Mouse (Mus musculus) testis, adult 2 months (tissue): Measurements from ENCODE around the gene Kri1. TPM values are rescaled to one million over a fixed set of nuclear protein-coding genes. Genes with fewer than 3 reads are reported as not detected.
"Not testable (repeated sequence)": the region's sequence is repeated elsewhere in the genome, so short reads cannot be mapped to it uniquely, and the experiment has no call there.

Experiments used
- H3K27ac ChIP-seq: fragments of 200-500 bp; 2 replicates; pipeline ENCODE4 v1.5.1; 2012; ENCODE audit warnings: low read depth, low read length; ENCODE audit not compliant: control insufficient read depth, insufficient read depth
- H3K27me3 ChIP-seq: fragments of 200-500 bp; 2 replicates; pipeline ENCODE4 v1.6.1; 2012; ENCODE audit warnings: mild to moderate bottlenecking, low read length, moderate library complexity; ENCODE audit not compliant: control insufficient read depth, insufficient read depth
- H3K36me3 ChIP-seq: fragments of 200-500 bp; 2 replicates; pipeline ENCODE4 v1.6.1; 2012; ENCODE audit warnings: mild to moderate bottlenecking, low read length; ENCODE audit not compliant: control insufficient read depth, insufficient read depth
- H3K4me1 ChIP-seq: fragments of 200-500 bp; 2 replicates; pipeline ENCODE4 v1.6.1; 2012; ENCODE audit warnings: low read length; ENCODE audit not compliant: control insufficient read depth, insufficient read depth
- H3K4me3 ChIP-seq: fragments of 200-500 bp; 2 replicates; pipeline ENCODE4 v1.5.1; 2012; ENCODE audit warnings: low read depth, mild to moderate bottlenecking, low read length, moderate library complexity, mixed read lengths; ENCODE audit not compliant: control insufficient read depth
- CTCF ChIP-seq: fragments of 200-500 bp; IDR thresholded peaks from 2 replicates; pipeline ENCODE4 v1.5.1; 2012; ENCODE audit warnings: low read depth, mild to moderate bottlenecking, inconsistent platforms, low read length, moderate library complexity; ENCODE audit not compliant: control insufficient read depth, insufficient read depth, insufficient replicate concordance
- POLR2A ChIP-seq: fragments of 200-500 bp; IDR thresholded peaks from 2 replicates; pipeline ENCODE4 v1.6.1; 2012; ENCODE audit warnings: low read depth, mild to moderate bottlenecking, inconsistent platforms, low read length, moderate library complexity; ENCODE audit not compliant: control insufficient read depth
- polyA plus RNA-seq: library from polyadenylated mRNA; depleted of rRNA; stranded (reverse); fragments of >200 nt; gene quantifications from 2 replicates; pipeline ENCODE4 v1.2.3, GENCODE M21; 2012

Kri1 gene
- polyA plus RNA-seq, 1 experiment: 35.0 TPM

DNA sequence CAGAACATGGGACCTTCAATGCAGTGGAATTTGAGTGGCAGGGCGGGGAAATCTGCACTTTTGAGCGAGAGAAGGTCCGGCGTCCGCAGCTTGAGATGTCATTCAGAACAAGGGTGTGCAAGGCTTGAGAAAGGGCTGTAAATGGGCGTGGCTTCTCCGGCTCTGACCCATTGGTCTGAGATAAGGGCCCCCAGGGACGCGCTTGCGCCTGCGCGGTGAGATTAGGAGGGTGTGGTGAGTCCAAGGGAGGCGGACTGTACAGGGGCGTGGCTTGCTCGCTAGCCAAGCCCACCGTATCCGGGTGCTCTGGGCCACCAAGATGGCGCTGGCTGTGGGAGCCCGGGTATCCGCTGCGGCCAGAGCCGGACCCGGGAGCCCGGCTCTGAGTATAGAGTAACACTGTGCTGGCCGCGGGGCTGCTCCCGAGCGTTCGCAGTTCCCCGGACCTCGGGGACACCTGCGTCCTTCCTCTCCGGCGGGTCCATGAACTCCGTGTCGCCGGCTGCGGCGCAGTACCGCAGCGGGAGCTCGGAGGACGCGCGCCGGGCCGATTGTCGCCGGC, 22.7 kb downstream of the Kri1 start, which contains the start of gene Atg4d:
Atg4d (plus strand) TSS at position 294 of the 562 bp plus-strand sequence.
- H3K27ac ChIP-seq: peak within 1 kb of the TSS; percentile 47
- TF ChIP-seq CTCF: no peak
- peak; percentile 86 for TF ChIP-seq POLR2A
- H3K4me3 ChIP-seq: peak within 1 kb of the TSS; percentile 94
- no peaks in the 10 kb centered on the region for H3K27me3 ChIP-seq
- no peaks in the 10 kb centered on the region; the same call in 1 of the 2 replicates for H3K36me3 ChIP-seq
- H3K4me1 ChIP-seq: peaks cover 12% of the 10 kb centered on the region

DNA sequence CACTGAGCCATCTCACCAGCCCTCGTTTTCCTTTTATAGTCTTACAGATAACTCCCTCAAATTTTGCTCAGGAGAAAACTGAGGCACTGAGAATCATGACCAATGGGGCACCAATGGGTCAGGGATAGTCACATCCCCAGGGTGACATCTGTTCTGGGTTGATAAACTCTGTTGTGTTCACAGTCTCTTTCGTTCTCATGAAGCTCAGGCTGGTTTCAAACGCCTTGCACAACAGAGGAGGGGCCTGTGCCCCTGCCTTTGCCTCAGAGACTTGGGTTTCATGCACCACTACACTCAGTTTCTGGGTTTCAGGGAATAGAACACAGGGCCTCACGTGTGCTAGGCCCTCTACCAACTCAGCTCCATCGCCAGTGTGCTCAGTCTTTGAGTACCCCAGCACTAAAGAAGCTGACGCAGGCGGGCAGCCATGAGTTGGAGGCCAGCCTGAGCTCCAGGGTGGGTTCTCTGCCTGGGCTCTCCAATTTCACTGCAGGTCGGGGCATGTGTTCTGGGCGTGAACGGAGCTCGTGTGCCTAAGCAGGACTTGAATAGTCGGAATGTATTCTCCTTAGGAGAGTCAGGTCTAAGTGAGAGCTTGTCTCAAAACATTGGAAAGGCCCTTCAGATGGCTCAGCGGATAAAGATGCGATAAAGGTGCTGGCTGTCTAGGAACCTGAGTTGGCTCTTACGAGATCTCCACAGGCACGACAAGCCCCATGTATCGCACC, 23.3 kb downstream of the Kri1 start:
- TF ChIP-seq CTCF (no peak), POLR2A (no peak)
- Histone ChIP-seq H3K27me3 (no peaks in the 10 kb centered on the region), H3K27ac (peak overlapping the region; percentile 35; the same call in 1 of the 2 replicates), H3K4me1 (peaks cover 12% of the 10 kb centered on the region), H3K36me3 (no peaks in the 10 kb centered on the region; the same call in 1 of the 2 replicates), H3K4me3 (peak overlapping the region; percentile 94)

DNA sequence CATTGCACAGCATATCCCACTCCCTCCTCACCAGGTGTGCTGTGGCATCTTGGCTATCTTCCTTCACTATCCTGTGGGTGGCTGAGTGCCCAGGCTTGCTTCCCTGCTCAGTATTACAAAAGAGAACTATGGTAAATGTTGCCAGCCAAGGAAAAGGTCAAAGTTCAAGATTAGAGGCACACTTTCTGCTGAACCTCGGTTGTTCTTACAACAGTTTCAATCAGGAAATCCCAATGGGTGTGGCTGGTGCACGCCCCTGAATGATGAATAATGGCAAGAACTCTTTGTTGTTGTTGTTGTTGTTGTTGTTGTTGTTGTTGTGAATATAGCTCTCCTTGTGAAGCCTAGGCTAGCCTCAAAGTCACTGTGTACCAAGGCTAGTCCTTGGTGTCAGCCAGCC, 25.9 kb downstream of the Kri1 start:
- Histone ChIP-seq H3K27me3 (no peaks in the 10 kb centered on the region), H3K27ac (no peak overlapping the region), H3K4me1 (peaks cover 12% of the 10 kb centered on the region), H3K36me3 (no peaks in the 10 kb centered on the region), H3K4me3 (no peak overlapping the region)
- TF ChIP-seq POLR2A: no peak
- no peak for TF ChIP-seq CTCF

DNA sequence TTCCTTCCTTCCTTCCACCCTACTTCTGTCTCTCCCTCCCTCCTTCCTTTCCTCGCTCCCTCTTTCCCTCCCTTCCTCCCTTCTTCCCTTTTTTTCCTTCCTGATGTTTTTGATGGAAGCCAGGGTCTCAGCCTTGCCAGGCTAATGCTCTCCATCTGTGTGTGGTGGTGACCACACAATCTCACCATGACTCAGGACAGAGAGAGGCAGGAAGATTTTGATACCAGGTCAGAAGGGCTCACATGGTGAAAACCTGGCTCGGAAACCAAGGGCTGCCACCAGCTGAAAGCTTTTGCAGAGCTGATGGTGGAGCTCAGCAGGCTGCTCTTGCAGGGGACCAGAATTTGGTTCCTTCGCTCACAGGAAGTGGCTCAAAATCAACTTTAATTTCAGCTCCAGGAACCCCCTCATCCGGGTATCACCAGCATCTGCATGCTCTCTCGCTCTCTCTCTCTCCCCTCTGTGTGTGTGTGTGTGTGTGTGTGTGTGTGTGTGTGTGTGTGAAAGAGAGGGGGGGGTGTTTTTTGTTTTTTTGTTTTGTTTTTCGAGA, 27.2 kb downstream of the Kri1 start:
- TF ChIP-seq CTCF (no peak), POLR2A (no peak)

DNA sequence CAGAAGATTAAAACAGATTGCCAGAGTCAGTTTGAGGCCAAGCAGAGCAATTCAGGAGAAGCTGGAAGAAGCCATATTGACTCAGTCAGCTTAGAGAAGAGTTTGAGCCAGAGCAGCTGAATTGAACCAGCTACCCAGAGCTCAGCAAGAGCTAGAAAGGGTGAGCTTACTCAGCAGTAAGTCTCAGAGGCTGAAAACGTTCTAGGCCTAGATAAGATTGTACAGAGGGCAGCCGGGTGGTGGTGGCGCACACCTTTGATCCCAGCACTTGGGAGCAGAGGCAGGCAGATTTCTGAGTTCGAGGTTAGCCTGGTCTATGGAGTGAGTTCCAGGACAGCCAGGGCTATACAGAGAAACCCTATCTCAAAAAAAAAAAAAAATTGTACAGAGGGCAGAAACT, 31.4 kb downstream of the Kri1 start:
- H3K4me3 ChIP-seq, H3K27me3 ChIP-seq, H3K27ac ChIP-seq, H3K36me3 ChIP-seq, H3K4me1 ChIP-seq: not testable (repeated sequence)

More for the DNA sequence above, 27.2 kb downstream of the Kri1 start:
- Histone ChIP-seq H3K27me3 (no peaks in the 10 kb centered on the region), H3K27ac (no peak overlapping the region), H3K4me3 (no peak overlapping the region), H3K4me1 (peaks cover 9% of the 10 kb centered on the region), H3K36me3 (no peaks in the 10 kb centered on the region)

DNA sequence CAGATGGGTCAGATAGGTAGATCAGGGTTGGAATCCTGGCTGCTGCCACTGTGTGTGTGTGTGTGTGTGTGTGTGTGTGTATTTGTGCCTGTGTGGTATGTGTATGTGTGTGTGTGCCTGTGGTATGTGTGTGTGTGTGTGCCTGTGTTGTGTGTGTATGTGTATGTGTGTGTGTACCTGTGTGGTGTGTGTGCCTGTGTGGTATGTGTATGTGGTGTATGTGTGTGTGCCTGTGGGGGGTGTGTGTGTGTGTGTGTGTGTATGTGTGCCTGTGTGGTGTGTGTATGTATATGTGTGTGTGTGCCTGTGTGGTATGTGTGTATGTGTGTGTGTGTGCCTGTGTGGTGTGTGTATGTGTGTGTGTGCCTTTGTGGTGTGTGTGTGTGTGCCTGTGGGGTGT, 33.1 kb downstream of the Kri1 start:
- Histone ChIP-seq H3K27me3 (no peaks in the 10 kb centered on the region), H3K36me3 (no peaks in the 10 kb centered on the region), H3K4me3 (no peak overlapping the region), H3K4me1 (no peaks in the 10 kb centered on the region), H3K27ac (no peak overlapping the region)
- no peak for TF ChIP-seq POLR2A
- no peak for TF ChIP-seq CTCF

DNA sequence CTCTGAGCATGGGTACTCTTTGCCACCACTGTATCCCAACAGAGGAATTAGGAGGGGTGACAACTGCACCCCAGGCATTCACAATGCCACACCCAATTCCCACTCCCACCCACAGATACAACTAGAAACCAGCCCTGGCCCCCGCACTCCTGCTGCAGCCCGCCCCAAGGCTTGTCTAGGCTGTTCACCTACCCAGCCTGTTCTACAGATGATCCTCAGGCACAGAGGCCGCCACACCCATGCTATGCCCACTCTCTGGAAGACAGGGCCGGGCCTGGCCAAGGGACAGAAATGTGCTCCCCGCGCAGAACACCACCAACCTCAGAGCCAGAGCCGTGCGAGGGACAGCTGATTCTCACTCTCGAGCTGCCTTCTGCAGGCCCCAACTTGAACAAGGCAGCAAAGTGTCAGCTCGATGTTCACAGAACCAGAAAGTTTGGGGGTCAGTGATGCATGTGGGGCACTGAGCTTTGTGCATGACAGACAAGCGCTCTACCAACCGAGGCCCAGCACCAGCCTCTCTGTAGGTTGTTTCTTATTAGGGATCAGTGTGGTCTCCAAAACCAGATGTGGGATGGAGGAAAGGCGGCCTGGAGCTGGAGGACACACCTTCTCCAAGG, 36.5 kb downstream of the Kri1 start:
- TF ChIP-seq POLR2A: no peak
- no peak for TF ChIP-seq CTCF
- Histone ChIP-seq H3K4me1 (peaks cover 5% of the 10 kb centered on the region), H3K36me3 (no peaks in the 10 kb centered on the region), H3K4me3 (no peak overlapping the region), H3K27ac (no peak overlapping the region), H3K27me3 (no peaks in the 10 kb centered on the region)
